Mouse (Mus musculus): Measurements from ENCODE around the gene Eps15. TPM values are rescaled to one million over a fixed set of nuclear protein-coding genes. Genes with fewer than 3 reads are reported as not detected.

Eps15 gene
- polyA plus RNA-seq, 1 experiment: 5.9 TPM

- no peak overlapping the region for H3K4me3 ChIP-seq (ENCODE audit: extremely low read depth, insufficient read depth, insufficient read length)
- H3K27me3 ChIP-seq (ENCODE audit: control insufficient read depth, insufficient read depth, low read length): no peaks in the 10 kb centered on the region
- no peak for DNase-seq (ENCODE audit: low read depth in 1 of 2, low spot score in 2 of 2)
- no peaks in the 10 kb centered on the region for H3K36me3 ChIP-seq (ENCODE audit: control insufficient read depth, insufficient read depth, low read length)
- 84% methylated on average over 4 of the region's 4 CpGs for WGBS
- H3K27ac ChIP-seq (ENCODE audit: insufficient read depth, low read length): no peak overlapping the region
- TF ChIP-seq POLR2A (IDR thresholded peaks at IDR 0.05; ENCODE audit: low read depth, low read length): no peak
- TF ChIP-seq CTCF (IDR thresholded peaks at IDR 0.05; ENCODE audit: extremely low read depth, insufficient read depth, insufficient read length, insufficient replicate concordance): no peak
- no peaks in the 10 kb centered on the region for H3K4me1 ChIP-seq (ENCODE audit: control insufficient read depth, insufficient read depth, insufficient read length)
These were observed 38.1 kb upstream of the Eps15 start for GRCm38 (mm10) chr4:109241934-109242333.

GRCm38 (mm10) chr4:109244506-109244905 lies 35.6 kb upstream of the Eps15 start:
- Histone ChIP-seq H3K27me3 (ENCODE audit: control insufficient read depth, insufficient read depth, low read length) (no peaks in the 10 kb centered on the region), H3K4me1 (ENCODE audit: control insufficient read depth, insufficient read depth, insufficient read length) (no peaks in the 10 kb centered on the region), H3K4me3 (ENCODE audit: extremely low read depth, insufficient read depth, insufficient read length) (no peak overlapping the region), H3K36me3 (ENCODE audit: control insufficient read depth, insufficient read depth, low read length) (no peaks in the 10 kb centered on the region), H3K27ac (ENCODE audit: insufficient read depth, low read length) (no peak overlapping the region)
- no peak for TF ChIP-seq POLR2A (IDR thresholded peaks at IDR 0.05; ENCODE audit: low read depth, low read length)
- TF ChIP-seq CTCF (IDR thresholded peaks at IDR 0.05; ENCODE audit: extremely low read depth, insufficient read depth, insufficient read length, insufficient replicate concordance): no peak
- WGBS: 85% methylated on average over 7 of the region's 7 CpGs
- no peak for DNase-seq (ENCODE audit: low read depth in 1 of 2, low spot score in 2 of 2)

- Histone ChIP-seq H3K4me3 (ENCODE audit: extremely low read depth, insufficient read depth, insufficient read length) (no peak overlapping the region), H3K4me1 (ENCODE audit: control insufficient read depth, insufficient read depth, insufficient read length) (no peaks in the 10 kb centered on the region), H3K36me3 (ENCODE audit: control insufficient read depth, insufficient read depth, low read length) (no peaks in the 10 kb centered on the region), H3K27me3 (ENCODE audit: control insufficient read depth, insufficient read depth, low read length) (no peaks in the 10 kb centered on the region), H3K27ac (ENCODE audit: insufficient read depth, low read length) (no peak overlapping the region)
- WGBS: 85% methylated on average over 6 of the region's 6 CpGs
- TF ChIP-seq CTCF (IDR thresholded peaks at IDR 0.05; ENCODE audit: extremely low read depth, insufficient read depth, insufficient read length, insufficient replicate concordance) (no peak), POLR2A (IDR thresholded peaks at IDR 0.05; ENCODE audit: low read depth, low read length) (no peak)
- DNase-seq (ENCODE audit: low read depth in 1 of 2, low spot score in 2 of 2): no peak
These were observed 35.0 kb upstream of the Eps15 start for GRCm38 (mm10) chr4:109245016-109245620.

- Histone ChIP-seq H3K4me3 (ENCODE audit: extremely low read depth, insufficient read depth, insufficient read length) (no peak overlapping the region), H3K4me1 (ENCODE audit: control insufficient read depth, insufficient read depth, insufficient read length) (no peaks in the 10 kb centered on the region; the same call in 1 of the 2 replicates), H3K27ac (ENCODE audit: insufficient read depth, low read length) (no peak overlapping the region), H3K27me3 (ENCODE audit: control insufficient read depth, insufficient read depth, low read length) (no peaks in the 10 kb centered on the region), H3K36me3 (ENCODE audit: control insufficient read depth, insufficient read depth, low read length) (no peaks in the 10 kb centered on the region)
- no peak for TF ChIP-seq POLR2A (IDR thresholded peaks at IDR 0.05; ENCODE audit: low read depth, low read length)
- TF ChIP-seq CTCF (IDR thresholded peaks at IDR 0.05; ENCODE audit: extremely low read depth, insufficient read depth, insufficient read length, insufficient replicate concordance): peak; percentile 51; the same call in 1 of the 2 replicates
- peak; percentile 14 to 29 for DNase-seq (ENCODE audit: low read depth in 1 of 2, low spot score in 2 of 2)
- 35% methylated on average over 3 of the region's 3 CpGs for WGBS
These were observed 28.5 kb upstream of the Eps15 start for GRCm38 (mm10) chr4:109251605-109252004.

- Histone ChIP-seq H3K27ac (ENCODE audit: insufficient read depth, low read length) (no peak overlapping the region), H3K4me3 (ENCODE audit: extremely low read depth, insufficient read depth, insufficient read length) (no peak overlapping the region), H3K4me1 (ENCODE audit: control insufficient read depth, insufficient read depth, insufficient read length) (no peaks in the 10 kb centered on the region; the same call in 1 of the 2 replicates), H3K36me3 (ENCODE audit: control insufficient read depth, insufficient read depth, low read length) (no peaks in the 10 kb centered on the region), H3K27me3 (ENCODE audit: control insufficient read depth, insufficient read depth, low read length) (no peaks in the 10 kb centered on the region)
- WGBS: 84% methylated on average over 4 of the region's 4 CpGs
- no peak for DNase-seq (ENCODE audit: low read depth in 1 of 2, low spot score in 2 of 2)
- TF ChIP-seq CTCF (IDR thresholded peaks at IDR 0.05; ENCODE audit: extremely low read depth, insufficient read depth, insufficient read length, insufficient replicate concordance): no peak
These were observed 27.9 kb upstream of the Eps15 start for GRCm38 (mm10) chr4:109252199-109252598.

GRCm38 (mm10) chr4:109253664-109254151 lies 26.4 kb upstream of the Eps15 start:
- H3K27me3 ChIP-seq (ENCODE audit: control insufficient read depth, insufficient read depth, low read length): no peaks in the 10 kb centered on the region
- no peak for DNase-seq (ENCODE audit: low read depth in 1 of 2, low spot score in 2 of 2)
- H3K4me1 ChIP-seq (ENCODE audit: control insufficient read depth, insufficient read depth, insufficient read length): no peaks in the 10 kb centered on the region; the same call in 1 of the 2 replicates
- no peak overlapping the region for H3K4me3 ChIP-seq (ENCODE audit: extremely low read depth, insufficient read depth, insufficient read length)
- 38% methylated on average over 11 of the region's 11 CpGs for WGBS
- no peaks in the 10 kb centered on the region for H3K36me3 ChIP-seq (ENCODE audit: control insufficient read depth, insufficient read depth, low read length)
- no peak overlapping the region for H3K27ac ChIP-seq (ENCODE audit: insufficient read depth, low read length)
- TF ChIP-seq POLR2A (IDR thresholded peaks at IDR 0.05; ENCODE audit: low read depth, low read length): no peak
- no peak for TF ChIP-seq CTCF (IDR thresholded peaks at IDR 0.05; ENCODE audit: extremely low read depth, insufficient read depth, insufficient read length, insufficient replicate concordance)

- Histone ChIP-seq H3K4me1 (ENCODE audit: control insufficient read depth, insufficient read depth, insufficient read length) (no peaks in the 10 kb centered on the region; the same call in 1 of the 2 replicates), H3K27ac (ENCODE audit: insufficient read depth, low read length) (no peak overlapping the region), H3K36me3 (ENCODE audit: control insufficient read depth, insufficient read depth, low read length) (no peaks in the 10 kb centered on the region), H3K27me3 (ENCODE audit: control insufficient read depth, insufficient read depth, low read length) (no peaks in the 10 kb centered on the region), H3K4me3 (ENCODE audit: extremely low read depth, insufficient read depth, insufficient read length) (no peak overlapping the region)
- no peak for DNase-seq (ENCODE audit: low read depth in 1 of 2, low spot score in 2 of 2)
- 77% methylated on average over 5 of the region's 5 CpGs for WGBS
- TF ChIP-seq POLR2A (IDR thresholded peaks at IDR 0.05; ENCODE audit: low read depth, low read length) (no peak), CTCF (IDR thresholded peaks at IDR 0.05; ENCODE audit: extremely low read depth, insufficient read depth, insufficient read length, insufficient replicate concordance) (no peak)
These were observed 25.6 kb upstream of the Eps15 start for GRCm38 (mm10) chr4:109254511-109254910.
